In the genomic region with DNA sequence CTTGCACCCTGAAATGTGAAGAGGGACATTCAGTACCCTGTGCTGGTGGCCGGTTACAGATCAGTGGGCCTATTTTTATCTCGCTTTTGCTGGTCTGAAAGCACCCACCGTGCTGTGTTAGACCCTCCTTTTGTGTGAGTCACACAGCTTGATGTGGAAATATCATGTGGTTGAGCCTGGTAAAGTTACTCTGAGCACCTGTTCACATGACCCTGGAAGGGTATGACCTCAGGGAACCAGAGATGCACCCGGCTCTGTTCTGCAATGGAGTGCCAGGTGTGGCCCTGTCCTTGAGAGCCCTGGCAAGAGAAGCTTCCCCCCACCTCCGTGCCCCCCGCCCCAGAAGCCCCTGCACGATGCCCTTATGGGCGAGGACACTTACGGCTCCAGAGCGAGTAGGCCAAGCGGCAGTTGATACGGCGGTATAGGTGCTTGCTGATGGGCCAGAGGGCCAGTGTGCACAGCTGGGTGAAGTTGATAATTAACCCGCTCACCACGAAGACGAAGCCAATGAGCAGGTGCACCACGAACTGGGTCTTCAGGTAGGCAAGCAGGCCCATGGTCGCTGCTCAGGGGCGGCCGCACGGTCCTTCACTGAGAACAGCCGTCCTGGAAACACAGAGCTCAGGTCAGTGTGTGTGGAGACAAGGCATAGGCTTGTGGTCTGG, we compare ENCODE assay signal across 15 mouse cellular contexts. TPM values are rescaled to one million over a fixed set of nuclear protein-coding genes. Genes with fewer than 3 reads are reported as not detected.
DNase-seq lines count a peak whose midpoint lies in the region; ATAC-seq lines count a peak whose summit lies in the region.
"Had no signal": no experiment of that assay in that cellular context is flagged by ENCODE, and none has a peak within 500 bp of the region (broad histone marks: within the 10 kb centered on the region; RNA-seq: fewer than 3 reads in every experiment).

No protein-coding gene starts in this region.

- H3K9me3 ChIP-seq in megakaryocyte, embryonic 14.5 days: no peaks in the 10 kb centered on the region

- peaks cover 91% of the 10 kb centered on the region for H3K36me3 ChIP-seq in megakaryocyte, embryonic 14.5 days (replicated peaks; ENCODE audit: low read length)

- peak; percentile 63 for DNase-seq in kidney, adult 9 months
- DNase-seq in kidney, postnatal 4 days: peak; percentile 28 to 59
- DNase-seq in yolk sac, embryonic 10.5 days (ENCODE audit: low spot score): peak; percentile 81
- no peak for DNase-seq in embryo, embryonic 10 days (ENCODE audit: low spot score)
- no peak for DNase-seq in heart, adult 11 months
- DNase-seq: cerebellum, adult 11 months; heart, postnatal 36 days; layer of hippocampus, adult 9-11 months; retina, postnatal 1 day; spleen, adult 18-20 months had no signal

- no peak for ATAC-seq in megakaryocyte, adult 5-6 weeks (ENCODE audit: poor library complexity, severe bottlenecking)
- ATAC-seq: activated CD4-positive, CD25-positive, alpha-beta regulatory T cell, adult 4 months; forebrain, embryonic 14.5 days had no signal

- H3K4me1 ChIP-seq in megakaryocyte, embryonic 14.5 days: peaks cover 100% of the 10 kb centered on the region

- H3K27me3 ChIP-seq in megakaryocyte, embryonic 14.5 days (replicated peaks): no peaks in the 10 kb centered on the region
- H3K27me3 ChIP-seq: CH12.LX had no signal

- H3K4me3 ChIP-seq in megakaryocyte, embryonic 14.5 days (replicated peaks): peak overlapping the region; percentile 51

RNA-seq across cellular contexts. Expression of gene Trappc10, which starts 43.2 kb away (rescaled TPM):
- 11.0 and 13.6 TPM in 2 replicates for polyA plus RNA-seq in megakaryocyte, embryonic 14.5 days (2012; ENCODE audit: insufficient read depth, low replicate concordance)
- 26.1 and 37.9 TPM in 2 replicates for total RNA-seq in megakaryocyte, adult 5-6 weeks (2015)
- total RNA-seq in megakaryocyte, adult 5-6 weeks (2017): 26.9 and 29.1 TPM in 2 replicates

Comparison
In these comparisons a context has a peak if more than half of its experiments do, and no peak if none do; other contexts are left out.
1. DNase-seq: peak in kidney, adult 9 months (single experiment), kidney, postnatal 4 days (2 of 2) and yolk sac, embryonic 10.5 days (single experiment); none in embryo, embryonic 10 days (single experiment) and heart, adult 11 months (single experiment).